Mouse (Mus musculus) lung, adult 2 months (tissue): Measurements from ENCODE around the gene Clec16a. TPM values are rescaled to one million over a fixed set of nuclear protein-coding genes. Genes with fewer than 3 reads are reported as not detected.

Experiments
- DNase-seq: peaks from one replicate; pipeline ENCODE4 v3.0.0; 2022
- H3K4me1 ChIP-seq: fragments of 200-500 bp; 2 replicates; pipeline ENCODE4 v1.6.1; 2011; ENCODE audit warnings: low read length; ENCODE audit not compliant: control insufficient read depth, insufficient read depth
- H3K4me3 ChIP-seq: fragments of 200-500 bp; replicated peaks from 2 replicates; pipeline ENCODE3; 2011; ENCODE audit warnings: low read depth, mild to moderate bottlenecking, control low read depth, low read length; ENCODE audit errors: extremely low read depth
- CTCF ChIP-seq: fragments of 200-500 bp; IDR thresholded peaks from 2 replicates; pipeline ENCODE4 v1.5.1; 2011; ENCODE audit warnings: mild to moderate bottlenecking, low read length, control low read depth; ENCODE audit not compliant: insufficient read depth
- POLR2A ChIP-seq: fragments of 200-500 bp; IDR thresholded peaks from 2 replicates; pipeline ENCODE4 v1.6.1; 2011; ENCODE audit warnings: low read depth, mild to moderate bottlenecking, control low read depth, low read length, borderline replicate concordance; ENCODE audit errors: extremely low read depth
- WGBS: fragments of 180-500 bp; shearing (Covaris S2); methylation state at CpG from one replicate; pipeline ENCODE4 v1.1.7; 2018; 5-methylcytosine and 5-hydroxymethylcytosine counted together
- polyA plus RNA-seq: library from polyadenylated mRNA; depleted of rRNA; stranded (reverse); fragments of >200 nt; gene quantifications from 2 replicates; pipeline ENCODE4 v1.2.3, GENCODE M21; 2012

The Clec16a gene
- polyA plus RNA-seq, 1 experiment, result 18.3 TPM

- 62% methylated on average over 3 of the region's 3 CpGs for WGBS
- Histone ChIP-seq H3K4me3 (no peak overlapping the region), H3K4me1 (peaks cover 32% of the 10 kb centered on the region)
- TF ChIP-seq CTCF (no peak), POLR2A (no peak)
- DNase-seq, result no peak
Measured at GRCm38 (mm10) chr16:10738866-10739265, 193.7 kb downstream of the Clec16a start.

- 41% methylated on average over 9 of the region's 9 CpGs for WGBS
- DNase-seq, result no peak
- peaks cover 32% of the 10 kb centered on the region for H3K4me1 ChIP-seq
- TF ChIP-seq CTCF (no peak), POLR2A (no peak)
- no peak overlapping the region for H3K4me3 ChIP-seq
Measured at GRCm38 (mm10) chr16:10739854-10740398, 194.8 kb downstream of the Clec16a start.

GRCm38 (mm10) chr16:10741082-10741481 is 195.9 kb downstream of the Clec16a start:
- 41% methylated on average over 2 of the region's 2 CpGs for WGBS
- Histone ChIP-seq H3K4me3 (no peak overlapping the region), H3K4me1 (peaks cover 32% of the 10 kb centered on the region)
- TF ChIP-seq CTCF (no peak), POLR2A (no peak)
- DNase-seq, result no peak

GRCm38 (mm10) chr16:10749226-10749625 is 204.1 kb downstream of the Clec16a start:
- DNase-seq, result no peak
- 62% methylated on average over 7 of the region's 7 CpGs for WGBS
- no peak for TF ChIP-seq CTCF
- Histone ChIP-seq H3K4me1 (no peaks in the 10 kb centered on the region), H3K4me3 (no peak overlapping the region)

GRCm38 (mm10) chr16:10749824-10750223 is 204.7 kb downstream of the Clec16a start:
- DNase-seq, result no peak
- WGBS, result 42% methylated on average over 7 of the region's 7 CpGs
- no peak for TF ChIP-seq POLR2A
- no peak for TF ChIP-seq CTCF
- Histone ChIP-seq H3K4me1 (no peaks in the 10 kb centered on the region), H3K4me3 (no peak overlapping the region)

- Histone ChIP-seq H3K4me1 (no peaks in the 10 kb centered on the region), H3K4me3 (no peak overlapping the region)
- DNase-seq, result no peak
- WGBS, result 71% methylated on average over 3 of the region's 3 CpGs
- TF ChIP-seq CTCF (no peak), POLR2A (no peak)
Measured at GRCm38 (mm10) chr16:10754521-10755296, 209.6 kb downstream of the Clec16a start.

GRCm38 (mm10) chr16:10756168-10756567 is 211.0 kb downstream of the Clec16a start:
- H3K4me1 ChIP-seq, result no peaks in the 10 kb centered on the region
- 64% methylated on average over 6 of the region's 6 CpGs for WGBS
- no peak overlapping the region for H3K4me3 ChIP-seq
- TF ChIP-seq POLR2A (no peak), CTCF (no peak)
- no peak for DNase-seq

- no peak for DNase-seq
- no peak overlapping the region for H3K4me3 ChIP-seq
- WGBS, result 59% methylated on average over 8 of the region's 8 CpGs
- TF ChIP-seq CTCF, result no peak
- TF ChIP-seq POLR2A, result no peak
- H3K4me1 ChIP-seq, result no peaks in the 10 kb centered on the region
Measured at GRCm38 (mm10) chr16:10761182-10761581, 216.0 kb downstream of the Clec16a start.

GRCm38 (mm10) chr16:10762569-10763180 is 217.5 kb downstream of the Clec16a start:
- H3K4me3 ChIP-seq, result no peak overlapping the region
- no peaks in the 10 kb centered on the region for H3K4me1 ChIP-seq
- no peak for TF ChIP-seq POLR2A
- TF ChIP-seq CTCF, result no peak
- DNase-seq, result no peak
- 72% methylated on average over 5 of the region's 5 CpGs for WGBS
